Mouse (Mus musculus) thymus, adult 2 months (tissue): Measurements from ENCODE around the gene Pnck.

ENCODE experiments used
- CTCF ChIP-seq: fragments of 200-500 bp; IDR thresholded peaks from 2 replicates; pipeline ENCODE4 v1.5.1; 2012; ENCODE audit warnings: mild to moderate bottlenecking, control low read depth, low read length, moderate library complexity, borderline replicate concordance; ENCODE audit not compliant: control insufficient read depth, poor library complexity, insufficient read depth; ENCODE audit errors: extremely low read depth
- POLR2A ChIP-seq: fragments of 200-500 bp; IDR thresholded peaks from 2 replicates; pipeline ENCODE4 v1.6.1; 2012; ENCODE audit warnings: mild to moderate bottlenecking, low read length, control low read depth, moderate library complexity; ENCODE audit not compliant: control insufficient read depth, poor library complexity, insufficient read depth; ENCODE audit errors: extremely low read depth

GRCm38 (mm10) chrX:73619401-73619800, 40.5 kb downstream of the Pnck start:
- TF ChIP-seq POLR2A (no peak), CTCF (no peak)
